Mouse (Mus musculus): ENCODE data around the gene Polr3a. TPM values are rescaled to one million over a fixed set of nuclear protein-coding genes. Genes with fewer than 3 reads are reported as not detected.

Polr3a gene
- polyA plus RNA-seq, 2 experiments = 14.7 to 16.2 TPM

- WGBS = 66% methylated on average over 3 of the region's 3 CpGs
- no peak overlapping the region for H3K27ac ChIP-seq (replicated peaks; ENCODE audit: low read depth, low read length)
- no peaks in the 10 kb centered on the region for H3K27me3 ChIP-seq (ENCODE audit: control insufficient read depth, insufficient read depth, low read length)
- H3K4me3 ChIP-seq (replicated peaks; ENCODE audit: low read length) = no peak overlapping the region
- no peak for DNase-seq (ENCODE audit: low spot score)
- no peaks in the 10 kb centered on the region for H3K36me3 ChIP-seq (ENCODE audit: control insufficient read depth, insufficient read depth, low read length)
- no peak for TF ChIP-seq POLR2A (IDR thresholded peaks at IDR 0.05; ENCODE audit: borderline replicate concordance, extremely low read depth, insufficient read depth, insufficient read length)
- H3K9ac ChIP-seq (ENCODE audit: low read depth, low read length, severe bottlenecking) = no peak overlapping the region
- H3K4me2 ChIP-seq (replicated peaks; ENCODE audit: low read depth, low read length, severe bottlenecking) = no peak overlapping the region
- peaks cover 6% of the 10 kb centered on the region; the same call in 1 of the 2 replicates for H3K4me1 ChIP-seq (ENCODE audit: control insufficient read depth, insufficient read depth, low read length)
- no peaks in the 10 kb centered on the region for H3K9me3 ChIP-seq (ENCODE audit: control insufficient read depth, low read length)
- ATAC-seq (ENCODE audit: low FRiP score, low read depth) = no peak
Measured at GRCm38 (mm10) chr14:24525137-24525536, 38.3 kb upstream of the Polr3a start.

- Histone ChIP-seq H3K27ac (replicated peaks; ENCODE audit: low read depth, low read length) (no peak overlapping the region), H3K9ac (ENCODE audit: low read depth, low read length, severe bottlenecking) (no peak overlapping the region), H3K27me3 (ENCODE audit: control insufficient read depth, insufficient read depth, low read length) (no peaks in the 10 kb centered on the region), H3K4me2 (replicated peaks; ENCODE audit: low read depth, low read length, severe bottlenecking) (no peak overlapping the region), H3K4me1 (ENCODE audit: control insufficient read depth, insufficient read depth, low read length) (no peaks in the 10 kb centered on the region), H3K36me3 (ENCODE audit: control insufficient read depth, insufficient read depth, low read length) (no peaks in the 10 kb centered on the region), H3K9me3 (ENCODE audit: control insufficient read depth, low read length) (no peaks in the 10 kb centered on the region), H3K4me3 (replicated peaks; ENCODE audit: low read length) (no peak overlapping the region)
- DNase-seq (ENCODE audit: low spot score) = no peak
- no peak for TF ChIP-seq POLR2A (IDR thresholded peaks at IDR 0.05; ENCODE audit: borderline replicate concordance, extremely low read depth, insufficient read depth, insufficient read length)
- ATAC-seq (ENCODE audit: low FRiP score, low read depth) = no peak
- 77% methylated on average over 8 of the region's 8 CpGs for whole genome bisulfite sequencing
Measured at GRCm38 (mm10) chr14:24521597-24521996, 34.7 kb upstream of the Polr3a start.

GRCm38 (mm10) chr14:24512527-24513161 is 25.8 kb upstream of the Polr3a start:
- Histone ChIP-seq H3K9me3 (ENCODE audit: control insufficient read depth, low read length) (peaks cover 4% of the 10 kb centered on the region; the same call in 1 of the 2 replicates), H3K36me3 (ENCODE audit: control insufficient read depth, insufficient read depth, low read length) (no peaks in the 10 kb centered on the region), H3K27me3 (ENCODE audit: control insufficient read depth, insufficient read depth, low read length) (no peaks in the 10 kb centered on the region), H3K4me1 (ENCODE audit: control insufficient read depth, insufficient read depth, low read length) (peaks cover 11% of the 10 kb centered on the region), H3K4me2 (replicated peaks; ENCODE audit: low read depth, low read length, severe bottlenecking) (no peak overlapping the region), H3K4me3 (replicated peaks; ENCODE audit: low read length) (no peak overlapping the region), H3K9ac (ENCODE audit: low read depth, low read length, severe bottlenecking) (no peak overlapping the region), H3K27ac (replicated peaks; ENCODE audit: low read depth, low read length) (no peak overlapping the region)
- no peak for ATAC-seq (ENCODE audit: low FRiP score, low read depth)
- TF ChIP-seq POLR2A (IDR thresholded peaks at IDR 0.05; ENCODE audit: borderline replicate concordance, extremely low read depth, insufficient read depth, insufficient read length) = no peak
- no peak for DNase-seq (ENCODE audit: low spot score)
- WGBS = 87% methylated on average over 6 of the region's 6 CpGs

- Histone ChIP-seq H3K27ac (replicated peaks; ENCODE audit: low read depth, low read length) (no peak overlapping the region), H3K4me3 (replicated peaks; ENCODE audit: low read length) (no peak overlapping the region), H3K4me2 (replicated peaks; ENCODE audit: low read depth, low read length, severe bottlenecking) (no peak overlapping the region), H3K4me1 (ENCODE audit: control insufficient read depth, insufficient read depth, low read length) (peaks cover 17% of the 10 kb centered on the region), H3K27me3 (ENCODE audit: control insufficient read depth, insufficient read depth, low read length) (no peaks in the 10 kb centered on the region), H3K9me3 (ENCODE audit: control insufficient read depth, low read length) (peaks cover 4% of the 10 kb centered on the region; the same call in 1 of the 2 replicates), H3K36me3 (ENCODE audit: control insufficient read depth, insufficient read depth, low read length) (no peaks in the 10 kb centered on the region), H3K9ac (ENCODE audit: low read depth, low read length, severe bottlenecking) (no peak overlapping the region)
- 77% methylated on average over 2 of the region's 2 CpGs for WGBS
- ATAC-seq (ENCODE audit: low FRiP score, low read depth) (no peak), DNase-seq (ENCODE audit: low spot score) (no peak)
- TF ChIP-seq POLR2A (IDR thresholded peaks at IDR 0.05; ENCODE audit: borderline replicate concordance, extremely low read depth, insufficient read depth, insufficient read length) = no peak
Measured at GRCm38 (mm10) chr14:24510679-24511078, 23.8 kb upstream of the Polr3a start.

- WGBS = 100% methylated on average over 1 of the region's 1 CpGs
- Histone ChIP-seq H3K27ac (replicated peaks; ENCODE audit: low read depth, low read length) (no peak overlapping the region), H3K9ac (ENCODE audit: low read depth, low read length, severe bottlenecking) (no peak overlapping the region), H3K4me2 (replicated peaks; ENCODE audit: low read depth, low read length, severe bottlenecking) (no peak overlapping the region), H3K4me3 (replicated peaks; ENCODE audit: low read length) (no peak overlapping the region), H3K9me3 (ENCODE audit: control insufficient read depth, low read length) (peaks cover 4% of the 10 kb centered on the region; the same call in 1 of the 2 replicates), H3K36me3 (ENCODE audit: control insufficient read depth, insufficient read depth, low read length) (no peaks in the 10 kb centered on the region), H3K4me1 (ENCODE audit: control insufficient read depth, insufficient read depth, low read length) (peaks cover 17% of the 10 kb centered on the region), H3K27me3 (ENCODE audit: control insufficient read depth, insufficient read depth, low read length) (no peaks in the 10 kb centered on the region)
- ATAC-seq (ENCODE audit: low FRiP score, low read depth) (no peak), DNase-seq (ENCODE audit: low spot score) (no peak)
- no peak for TF ChIP-seq POLR2A (IDR thresholded peaks at IDR 0.05; ENCODE audit: borderline replicate concordance, extremely low read depth, insufficient read depth, insufficient read length)
Measured at GRCm38 (mm10) chr14:24510218-24510617, 23.4 kb upstream of the Polr3a start.
